Mouse (Mus musculus) liver, postnatal 0 days (tissue): Measurements from ENCODE around the gene Psmd4. TPM values are rescaled to one million over a fixed set of nuclear protein-coding genes. Genes with fewer than 3 reads are reported as not detected.

Source experiments
- ATAC-seq: fragments of 200-750 bp; cut with Nextera tagmentation; 2 replicates; pipeline ENCODE4 v1.8.0; 2017; ENCODE audit warnings: mild to moderate bottlenecking, moderate library complexity
- DNase-seq: peaks from one replicate; pipeline ENCODE4 v3.0.0-alpha.2; 2016
- H3K27ac ChIP-seq: fragments of 300-500 bp; sonication (generic); 2 replicates; pipeline ENCODE4 v1.5.1; 2014; ENCODE audit warnings: antibody characterized with exemption, moderate library complexity, mild to moderate bottlenecking, low read depth
- H3K27me3 ChIP-seq: fragments of 300-500 bp; sonication (generic); 2 replicates; pipeline ENCODE4 v1.6.1; 2014; ENCODE audit warnings: low read length, control low read depth, mixed read lengths; ENCODE audit not compliant: insufficient read depth
- H3K36me3 ChIP-seq: fragments of 300-500 bp; sonication (generic); replicated peaks from 2 replicates; pipeline ENCODE4 v1.6.1; 2014; ENCODE audit warnings: mild to moderate bottlenecking, control low read depth, low read length, moderate library complexity, mixed read lengths; ENCODE audit not compliant: insufficient read depth
- H3K4me1 ChIP-seq: fragments of 300-500 bp; sonication (generic); 2 replicates; pipeline ENCODE4 v1.6.1; 2014; ENCODE audit warnings: antibody characterized with exemption, mild to moderate bottlenecking, control low read depth; ENCODE audit not compliant: insufficient read depth
- H3K4me2 ChIP-seq: fragments of 300-500 bp; sonication (generic); 2 replicates; pipeline ENCODE4 v1.6.1; 2014; ENCODE audit warnings: low read depth, mild to moderate bottlenecking, low read length, moderate library complexity, mixed read lengths
- H3K4me3 ChIP-seq: fragments of 300-500 bp; sonication (generic); 2 replicates; pipeline ENCODE4 v1.5.1; 2014; ENCODE audit warnings: low read depth, low read length
- H3K9ac ChIP-seq: fragments of 300-500 bp; sonication (generic); replicated peaks from 2 replicates; pipeline ENCODE4 v1.6.1; 2014; ENCODE audit warnings: mild to moderate bottlenecking, moderate library complexity
- H3K9me3 ChIP-seq: fragments of 300-500 bp; sonication (generic); 2 replicates; pipeline ENCODE4 v1.6.1; 2016; ENCODE audit warnings: mild to moderate bottlenecking, control low read depth, low read length, mixed read lengths
- CTCF ChIP-seq: sonication (generic); IDR thresholded peaks from 2 replicates; pipeline ENCODE4 v1.5.1; 2016; ENCODE audit warnings: antibody characterized with exemption, low read depth
- EP300 ChIP-seq: IDR thresholded peaks from 2 replicates; pipeline ENCODE4 v1.6.1; 2016; ENCODE audit warnings: antibody characterized with exemption, low read depth, mild to moderate bottlenecking
- WGBS: fragments of 180-500 bp; shearing (Covaris S2); extraction: QIAGEN DNeasy Blood & Tissue Kit; methylation state at CpG from one replicate; pipeline ENCODE4 v1.1.7; 2014; ENCODE audit not compliant: insufficient replicate concordance; 5-methylcytosine and 5-hydroxymethylcytosine counted together
- microRNA-seq: library from miRNA; unstranded; fragments of <30 nt; microRNA quantifications from one replicate; pipeline ENCODE4, GENCODE M21; 2016
- polyA plus RNA-seq: library from polyadenylated mRNA; unstranded; fragments of >200 nt; fragmentation: Nextera tagmentation; extraction: Ambion mirVana; gene quantifications from 2 replicates; pipeline ENCODE4 v1.2.1, GENCODE M21; 2015

The Psmd4 gene
- polyA plus RNA-seq, 1 experiment from 2014 or later = 143 TPM

DNA sequence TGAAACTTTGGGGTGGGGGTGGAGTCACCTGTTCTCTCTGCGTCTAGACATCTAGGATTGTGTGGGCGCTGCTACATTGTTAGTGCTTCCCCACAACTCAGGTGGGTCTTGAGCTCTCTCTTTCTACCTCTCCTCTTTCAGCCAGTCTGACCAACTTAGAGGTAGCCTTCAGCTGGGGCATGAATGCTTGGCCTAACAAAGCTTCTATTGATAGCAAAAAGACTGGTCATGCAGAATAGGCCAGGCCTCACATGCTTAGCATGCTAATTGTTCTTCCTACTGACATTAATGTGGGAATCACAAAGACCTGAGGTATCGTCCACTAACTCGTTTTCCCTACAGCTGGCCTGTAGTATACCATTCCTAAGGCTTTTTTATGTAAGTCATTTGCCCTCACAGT is 39.8 kb downstream of the Psmd4 start:
- H3K4me1 ChIP-seq = no peaks in the 10 kb centered on the region
- 86% methylated on average over 4 of the region's 4 CpGs for WGBS
- peaks cover 73% of the 10 kb centered on the region for H3K36me3 ChIP-seq
- H3K9me3 ChIP-seq = no peaks in the 10 kb centered on the region
- H3K4me2 ChIP-seq = no peak overlapping the region
- no peak overlapping the region for H3K4me3 ChIP-seq
- TF ChIP-seq EP300 = no peak
- no peak for TF ChIP-seq CTCF
- no peak for ATAC-seq
- no peak overlapping the region for H3K9ac ChIP-seq
- H3K27me3 ChIP-seq = no peaks in the 10 kb centered on the region
- no peak for DNase-seq
- no peak overlapping the region for H3K27ac ChIP-seq

- 33% methylated on average over 2 of the region's 2 CpGs for WGBS
- Histone ChIP-seq H3K36me3 (peaks cover 71% of the 10 kb centered on the region), H3K4me2 (no peak overlapping the region; the same call in 1 of the 2 replicates), H3K4me3 (no peak overlapping the region), H3K27me3 (no peaks in the 10 kb centered on the region), H3K9me3 (no peaks in the 10 kb centered on the region), H3K9ac (no peak overlapping the region), H3K27ac (no peak overlapping the region), H3K4me1 (0 out of 2 replicates have a peak, but pooled peaks cover 2% of the 10 kb centered on the region)
- TF ChIP-seq CTCF = peak; percentile 97
- no peak for TF ChIP-seq EP300
- ATAC-seq = peak; percentile 66
- peak; percentile 88 for DNase-seq
Observed at GRCm38 (mm10) chr3:94996946-94997345, 45.5 kb downstream of the Psmd4 start.

DNA sequence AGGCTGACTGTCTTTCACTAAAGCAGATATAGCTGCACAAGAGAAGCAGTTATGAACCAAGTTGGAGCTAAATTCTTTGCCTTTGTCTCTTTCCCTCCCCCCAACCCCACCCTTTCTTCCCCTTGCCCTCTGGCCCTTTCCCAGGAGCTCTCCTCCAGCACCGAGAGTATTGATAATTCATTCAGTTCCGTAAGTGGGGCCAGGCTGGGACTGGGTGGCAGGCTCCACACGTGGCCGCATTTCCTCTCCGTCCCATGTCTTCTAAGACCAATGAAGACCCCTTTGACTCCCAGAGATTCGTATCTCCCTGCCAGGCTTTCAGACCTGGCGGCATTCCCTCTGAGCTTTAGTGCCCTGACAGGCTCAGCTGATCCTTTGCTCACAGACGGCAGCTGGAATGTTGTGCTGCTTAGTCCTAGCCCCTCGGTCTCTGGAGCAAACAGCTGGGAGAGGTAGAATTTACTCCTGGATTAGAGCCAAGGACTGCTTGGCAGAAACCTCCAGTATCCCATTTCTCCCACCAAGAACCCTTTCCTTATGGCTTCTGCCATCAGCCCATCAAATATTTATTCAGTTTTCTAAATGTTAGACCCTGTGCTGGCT is 53.2 kb downstream of the Psmd4 start:
- H3K36me3 ChIP-seq = peaks cover 34% of the 10 kb centered on the region
- ATAC-seq (no peak), DNase-seq (no peak)
- H3K4me1 ChIP-seq = peaks cover 21% of the 10 kb centered on the region
- no peak overlapping the region for H3K4me3 ChIP-seq
- H3K27me3 ChIP-seq = no peaks in the 10 kb centered on the region
- H3K9me3 ChIP-seq = no peaks in the 10 kb centered on the region
- WGBS = 67% methylated on average over 9 of the region's 9 CpGs
- H3K9ac ChIP-seq = no peak overlapping the region
- TF ChIP-seq CTCF = no peak
- TF ChIP-seq EP300 = no peak
- no peak overlapping the region for H3K4me2 ChIP-seq
- H3K27ac ChIP-seq = no peak overlapping the region

DNA sequence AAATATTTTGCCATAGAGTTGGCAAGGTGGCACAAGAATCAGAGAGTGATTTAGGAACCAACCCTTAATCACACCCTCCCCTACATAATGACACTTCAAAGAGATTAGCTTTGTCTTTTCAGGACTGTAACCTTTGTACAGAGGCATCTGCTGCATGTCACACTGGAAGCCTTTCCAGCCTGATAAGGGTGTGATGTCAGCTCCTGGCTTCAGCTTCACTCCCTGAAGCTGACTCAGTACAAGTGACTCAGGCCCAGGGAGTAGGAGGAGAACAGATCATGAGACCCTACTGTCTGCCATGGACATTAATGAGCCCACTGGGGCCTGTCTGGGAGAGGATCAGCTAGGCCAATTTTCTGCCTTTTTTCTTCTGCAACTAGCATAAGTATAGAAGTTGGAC is 54.8 kb downstream of the Psmd4 start:
- no peaks in the 10 kb centered on the region for H3K27me3 ChIP-seq
- DNase-seq = peak; percentile 41
- peak; percentile 82 for ATAC-seq
- H3K9ac ChIP-seq = 0 out of 2 replicates have a peak overlapping the region, but pooled peaks have one; percentile 26
- no peaks in the 10 kb centered on the region for H3K9me3 ChIP-seq
- H3K4me3 ChIP-seq = no peak overlapping the region
- H3K36me3 ChIP-seq = peaks cover 31% of the 10 kb centered on the region
- H3K4me2 ChIP-seq = no peak overlapping the region
- no peak for TF ChIP-seq CTCF
- TF ChIP-seq EP300 = 0 out of 2 replicates have a peak, but pooled peaks have one; percentile 10
- H3K27ac ChIP-seq = no peak overlapping the region
- peaks cover 21% of the 10 kb centered on the region for H3K4me1 ChIP-seq

DNA sequence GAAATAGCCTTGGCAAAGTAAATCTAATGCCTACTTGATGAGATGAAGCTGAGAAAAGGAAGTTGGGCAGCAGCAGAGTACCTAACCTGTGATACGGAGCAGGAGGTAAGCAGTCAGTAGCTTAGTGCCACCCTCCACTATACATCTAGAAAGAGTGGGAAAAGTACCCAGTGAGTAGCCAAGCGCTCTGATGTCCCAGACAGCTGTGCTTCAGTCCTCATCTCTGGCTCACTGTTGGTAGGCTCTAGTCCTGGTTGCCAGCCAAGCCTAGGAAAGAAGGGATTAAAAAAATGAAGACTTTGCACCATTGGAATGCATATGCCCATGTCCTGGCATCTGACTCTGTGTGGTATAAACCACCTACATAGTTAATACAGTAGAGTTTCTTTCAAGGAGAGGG is 56.9 kb downstream of the Psmd4 start:
- H3K36me3 ChIP-seq = peaks cover 46% of the 10 kb centered on the region

GRCm38 (mm10) chr3:94984312-94984711 is 58.1 kb downstream of the Psmd4 start:
- Histone ChIP-seq H3K9ac (no peak overlapping the region), H3K4me2 (no peak overlapping the region), H3K4me3 (no peak overlapping the region), H3K9me3 (no peaks in the 10 kb centered on the region), H3K27me3 (no peaks in the 10 kb centered on the region), H3K4me1 (peaks cover 17% of the 10 kb centered on the region), H3K36me3 (peaks cover 44% of the 10 kb centered on the region), H3K27ac (no peak overlapping the region)
- ATAC-seq = no peak
- WGBS = 80% methylated on average over 11 of the region's 11 CpGs
- DNase-seq = no peak
- TF ChIP-seq EP300 = no peak
- no peak for TF ChIP-seq CTCF

More for the DNA sequence above, 56.9 kb downstream of the Psmd4 start:
- ATAC-seq (no peak), DNase-seq (no peak)
- Histone ChIP-seq H3K27me3 (no peaks in the 10 kb centered on the region), H3K4me1 (peaks cover 21% of the 10 kb centered on the region), H3K9ac (no peak overlapping the region), H3K9me3 (no peaks in the 10 kb centered on the region), H3K4me2 (no peak overlapping the region), H3K4me3 (no peak overlapping the region), H3K27ac (no peak overlapping the region)
- no peak for TF ChIP-seq EP300
- TF ChIP-seq CTCF = no peak
- 89% methylated on average over 2 of the region's 2 CpGs for WGBS

Small RNAs within 50 kb of the gene (microRNA-seq; reads per million reads assigned to microRNA genes)
- gene Mir7013 = not detected

Other genes with a start within 250 kb of the Psmd4 start
- gene Pogz, start 205.0 kb downstream of the Psmd4 start, polyA plus RNA-seq = 2.9 and 3.3 TPM in 2 replicates
- 172 and 174 TPM in 2 replicates for gene Psmb4, start 155.7 kb downstream of the Psmd4 start, polyA plus RNA-seq
- gene Selenbp1, start 109.6 kb downstream of the Psmd4 start, polyA plus RNA-seq = 129 and 135 TPM in 2 replicates
- 1.1 and 1.2 TPM in 2 replicates for gene Rfx5, start 88.5 kb downstream of the Psmd4 start, polyA plus RNA-seq
- gene Pi4kb, start 67.9 kb downstream of the Psmd4 start, polyA plus RNA-seq = 5.4 and 6.5 TPM in 2 replicates
- gene Zfp687, start 27.2 kb downstream of the Psmd4 start, polyA plus RNA-seq = 3.7 and 5.3 TPM in 2 replicates
- gene Pip5k1a, start 64.3 kb upstream of the Psmd4 start, polyA plus RNA-seq = 6.4 and 7.1 TPM in 2 replicates
- gene Vps72, start 68.4 kb upstream of the Psmd4 start, polyA plus RNA-seq = 27.4 and 27.9 TPM in 2 replicates
- 0.19 and 1.5 TPM in 2 replicates for gene Tmod4, start 81.9 kb upstream of the Psmd4 start, polyA plus RNA-seq
- gene Scnm1, start 91.4 kb upstream of the Psmd4 start, polyA plus RNA-seq = 19.3 and 23.7 TPM in 2 replicates
- gene Lysmd1, start 91.5 kb upstream of the Psmd4 start, polyA plus RNA-seq = 6.7 and 7.0 TPM in 2 replicates
- 13.0 and 13.1 TPM in 2 replicates for gene Tnfaip8l2, start 99.7 kb upstream of the Psmd4 start, polyA plus RNA-seq
- gene Sema6c, start 117.8 kb upstream of the Psmd4 start, polyA plus RNA-seq = 0.28 and 0.71 TPM in 2 replicates
- 2.5 and 3.9 TPM in 2 replicates for gene Gabpb2, start 175.3 kb upstream of the Psmd4 start, polyA plus RNA-seq
- gene Cdc42se1, start 186.1 kb upstream of the Psmd4 start, polyA plus RNA-seq = 31.7 and 32.3 TPM in 2 replicates
- 2.0 and 2.3 TPM in 2 replicates for gene Mllt11, start 189.6 kb upstream of the Psmd4 start, polyA plus RNA-seq
- gene Gm128, start 199.0 kb upstream of the Psmd4 start, polyA plus RNA-seq = 0.08 TPM in 1 of 2 replicates, not detected in the other
- not detected in 2 replicates for gene Bnipl, start 208.6 kb upstream of the Psmd4 start, polyA plus RNA-seq
- 41.4 and 42.8 TPM in 2 replicates for gene Mindy1, start 238.7 kb upstream of the Psmd4 start, polyA plus RNA-seq
- gene Prune1, start 239.5 kb upstream of the Psmd4 start, polyA plus RNA-seq = 10.6 and 10.7 TPM in 2 replicates